Comparison of ENCODE assay signal across 21 mouse cellular contexts in genomic region chr7:29086902-29087301, GRCm38 (mm10). TPM values are rescaled to one million over a fixed set of nuclear protein-coding genes. Genes with fewer than 3 reads are reported as not detected.
DNase-seq lines count a peak whose midpoint lies in the region; TF ChIP-seq lines count a peak whose summit lies in the region.
"Had no signal": no experiment of that assay in that cellular context is flagged by ENCODE, and none has a peak within 500 bp of the region (broad histone marks: within the 10 kb centered on the region; RNA-seq: fewer than 3 reads in every experiment).

No protein-coding gene starts in this region.

- no peak for DNase-seq in heart, adult 2 months
- DNase-seq in heart, adult 9 months (ENCODE audit: low spot score in 2 of 2) = no peak
- DNase-seq in thymus, postnatal 4 days = peak; percentile 23
- no peak for DNase-seq in thymus, postnatal 0 days (ENCODE audit: low spot score)
- DNase-seq in ES-E14 (ENCODE audit: low read depth, low spot score) = no peak
- no peak for DNase-seq in cerebellum, adult 2 months
- DNase-seq in frontal cortex, postnatal 14 days (ENCODE audit: low spot score in 2 of 2) = no peak
- DNase-seq: adrenal gland, postnatal 10 days; adrenal gland, postnatal 36 days; B cell, adult 2 months; cerebellum, adult 18-20 months; cerebellum, adult 9-11 months; cerebellum, postnatal 25 days; gastrocnemius, postnatal 25 days; heart, adult 18-20 months had no signal

- H3K27me3 ChIP-seq in heart, adult 2 months (ENCODE audit: control insufficient read depth, insufficient read depth, low read length) = no peaks in the 10 kb centered on the region; the same call in 1 of the 2 replicates
- H3K27me3 ChIP-seq in cerebellum, adult 2 months (ENCODE audit: control insufficient read depth, insufficient read depth, low read length) = no peaks in the 10 kb centered on the region
- H3K27me3 ChIP-seq: embryonic facial prominence, embryonic 12.5 days; embryonic facial prominence, embryonic 15.5 days; forebrain, embryonic 15.5 days; hindbrain, embryonic 15.5 days had no signal

- H3K27ac ChIP-seq in heart, adult 2 months = no peak overlapping the region
- H3K27ac ChIP-seq in ES-E14 (ENCODE audit: insufficient read depth, low read depth, low read length, poor library complexity, severe bottlenecking) = no peak overlapping the region
- H3K27ac ChIP-seq in cerebellum, adult 2 months (ENCODE audit: insufficient read depth, low read length) = no peak overlapping the region
- H3K27ac ChIP-seq: embryonic facial prominence, embryonic 12.5 days; embryonic facial prominence, embryonic 15.5 days; forebrain, embryonic 15.5 days; hindbrain, embryonic 12.5 days; hindbrain, embryonic 15.5 days had no signal

- intact Hi-C loops in heart, adult 2 months (cut with DNase I) = no loop called here

- no peaks in the 10 kb centered on the region for H3K9me3 ChIP-seq in ES-E14 (ENCODE audit: control insufficient read depth, insufficient read depth, low read depth, low read length)
- H3K9me3 ChIP-seq: embryonic facial prominence, embryonic 12.5 days; embryonic facial prominence, embryonic 15.5 days; forebrain, embryonic 15.5 days; hindbrain, embryonic 12.5 days; hindbrain, embryonic 15.5 days had no signal

- 75% methylated on average over 10 of the region's 10 CpGs for WGBS in heart, adult 2 months
- WGBS in cerebellum, adult 2 months = 93% methylated on average over 10 of the region's 10 CpGs

- H3K79me2 ChIP-seq in heart, adult 2 months (replicated peaks; ENCODE audit: control insufficient read depth, insufficient read depth, low read length) = no peaks in the 10 kb centered on the region

- no peak overlapping the region for H3K9ac ChIP-seq in heart, adult 2 months (ENCODE audit: low read depth, low read length)
- no peak overlapping the region for H3K9ac ChIP-seq in ES-E14 (ENCODE audit: insufficient read depth, low read depth, low read length, poor library complexity, severe bottlenecking)
- H3K9ac ChIP-seq: embryonic facial prominence, embryonic 12.5 days; embryonic facial prominence, embryonic 15.5 days; forebrain, embryonic 15.5 days; hindbrain, embryonic 12.5 days; hindbrain, embryonic 15.5 days had no signal

- peak; percentile 9; the same call in 1 of the 2 replicates for TF ChIP-seq CTCF in heart, adult 2 months (IDR thresholded peaks at IDR 0.05)
- TF ChIP-seq CTCF in cerebellum, adult 2 months (IDR thresholded peaks at IDR 0.05; ENCODE audit: borderline replicate concordance, insufficient read depth, low read depth, low read length) = no peak

- no peak for TF ChIP-seq POLR2A in heart, adult 2 months (IDR thresholded peaks at IDR 0.05; ENCODE audit: insufficient read depth, low read depth, low read length)
- no peak for TF ChIP-seq POLR2A in cerebellum, adult 2 months (IDR thresholded peaks at IDR 0.05; ENCODE audit: borderline replicate concordance, insufficient read depth, low read length)

- no peaks in the 10 kb centered on the region for H3K4me1 ChIP-seq in heart, adult 2 months (ENCODE audit: control insufficient read depth, insufficient read depth, low read length)
- H3K4me1 ChIP-seq in ES-E14 (ENCODE audit: control insufficient read depth in 2 of 2, insufficient read depth in 2 of 2, low read length in 2 of 2, poor library complexity in 1 of 2) = peaks cover 5 to 33% of the 10 kb centered on the region in 2 experiments; a peak in 3 of 4 replicates
- H3K4me1 ChIP-seq in cerebellum, adult 2 months (ENCODE audit: control insufficient read depth, insufficient read depth, low read length) = no peaks in the 10 kb centered on the region
- H3K4me1 ChIP-seq: embryonic facial prominence, embryonic 12.5 days; embryonic facial prominence, embryonic 15.5 days; forebrain, embryonic 15.5 days; hindbrain, embryonic 12.5 days; hindbrain, embryonic 15.5 days had no signal

- no peaks in the 10 kb centered on the region for H3K36me3 ChIP-seq in heart, adult 2 months (ENCODE audit: control insufficient read depth, insufficient read depth, low read length)
- 0 out of 2 replicates have a peak, but pooled peaks cover under 1% of the 10 kb centered on the region for H3K36me3 ChIP-seq in ES-E14 (ENCODE audit: control insufficient read depth, insufficient read depth, low read length, poor library complexity, severe bottlenecking)
- H3K36me3 ChIP-seq: embryonic facial prominence, embryonic 12.5 days; embryonic facial prominence, embryonic 15.5 days; forebrain, embryonic 15.5 days; hindbrain, embryonic 12.5 days; hindbrain, embryonic 15.5 days had no signal

- no peak for TF ChIP-seq EP300 in heart, adult 2 months (IDR thresholded peaks at IDR 0.05; ENCODE audit: insufficient read depth, low read depth, low read length)

- in situ Hi-C loops in ES-E14 (cut with MboI; ENCODE audit: low sequenced_read_pairs in 2 of 2, unreplicated experiment in 2 of 2) = no loop called here

- H3K4me3 ChIP-seq in heart, adult 2 months = no peak overlapping the region
- peak overlapping the region; percentile 50 to 55; a peak in 3 of 4 replicates for H3K4me3 ChIP-seq in ES-E14 (ENCODE audit: insufficient read depth in 1 of 2, low read depth in 1 of 2, low read length in 2 of 2, poor library complexity in 1 of 2, severe bottlenecking in 1 of 2)
- H3K4me3 ChIP-seq in cerebellum, adult 2 months (replicated peaks; ENCODE audit: insufficient read depth, low read depth, low read length) = no peak overlapping the region
- H3K4me3 ChIP-seq: embryonic facial prominence, embryonic 12.5 days; embryonic facial prominence, embryonic 15.5 days; forebrain, embryonic 15.5 days; hindbrain, embryonic 12.5 days; hindbrain, embryonic 15.5 days had no signal

TF ChIP-seq in ES-E14, 5 proteins besides CTCF, POLR2A, EP300 and RAD21:
- TF ChIP-seq ZNF384 (IDR thresholded peaks at IDR 0.05; ENCODE audit: low read depth, low read length) (no peak), ZC3H11A (IDR thresholded peaks at IDR 0.05; ENCODE audit: borderline replicate concordance, low read depth, low read length) (no peak), MAFK (IDR thresholded peaks at IDR 0.05; ENCODE audit: insufficient read depth, low read depth, low read length) (no peak), HCFC1 (IDR thresholded peaks at IDR 0.05; ENCODE audit: borderline replicate concordance, insufficient read depth, low read length) (no peak), CHD2 (IDR thresholded peaks at IDR 0.05; ENCODE audit: low read depth, low read length) (no peak)

RNA-seq across cellular contexts. Expression of gene Ryr1, which starts 38.1 kb away (rescaled TPM):
- total RNA-seq in heart, adult 2 months (2021) = under 1 TPM; 0.08 to 0.18 TPM
- under 0.01 and 0.06 TPM in 2 replicates for polyA plus RNA-seq in heart, adult 2 months (2012; rRNA removed)
- polyA plus RNA-seq in thymus, postnatal 0 days (2015; fragmentation: Nextera tagmentation; extraction: Ambion mirVana) = 0.16 and 0.19 TPM in 2 replicates
- 5.1 and 8.5 TPM in 2 replicates for total RNA-seq in ES-E14 (2012; rRNA removed)
- 9.5 and 12.1 TPM in 2 replicates for polyA plus RNA-seq in cerebellum, adult 2 months (2012; rRNA removed)
- total RNA-seq: heart, postnatal 25 days had no signal

RNA-seq across cellular contexts. Expression of gene Rasgrp4, which starts 47.7 kb away (rescaled TPM):
- total RNA-seq in heart, adult 2 months (2021) = 1 to 10 TPM; 1.4 TPM
- polyA plus RNA-seq in heart, adult 2 months (2012; rRNA removed) = 2.2 and 3.6 TPM in 2 replicates
- 2.2 and 3.4 TPM in 2 replicates for polyA plus RNA-seq in thymus, postnatal 0 days (2015; fragmentation: Nextera tagmentation; extraction: Ambion mirVana)
- total RNA-seq in ES-E14 (2012; rRNA removed) = 5.6 and 5.9 TPM in 2 replicates
- polyA plus RNA-seq in cerebellum, adult 2 months (2012; rRNA removed) = 1.2 and 1.5 TPM in 2 replicates

Comparison
In these comparisons a context has a peak if more than half of its experiments do, and no peak if none do; other contexts are left out.
1. H3K4me3 ChIP-seq: peak in ES-E14 (2 of 2); none in heart, adult 2 months (single experiment) and cerebellum, adult 2 months (single experiment).